Mouse (Mus musculus) kidney, adult 2 months (tissue): ENCODE data around the gene March11.

Experiments
- CTCF ChIP-seq: fragments of 200-500 bp; conservative IDR thresholded peaks from 2 replicates; pipeline ENCODE4 v1.5.1; 2011; ENCODE audit warnings: low read depth, mild to moderate bottlenecking, control low read depth, low read length, moderate library complexity, mixed read lengths; ENCODE audit not compliant: insufficient read depth, insufficient read length
- POLR2A ChIP-seq: fragments of 200-500 bp; IDR thresholded peaks from one replicate; pipeline ENCODE4 v1.6.1; 2011; ENCODE audit warnings: low read depth, low read length, control low read depth

DNA sequence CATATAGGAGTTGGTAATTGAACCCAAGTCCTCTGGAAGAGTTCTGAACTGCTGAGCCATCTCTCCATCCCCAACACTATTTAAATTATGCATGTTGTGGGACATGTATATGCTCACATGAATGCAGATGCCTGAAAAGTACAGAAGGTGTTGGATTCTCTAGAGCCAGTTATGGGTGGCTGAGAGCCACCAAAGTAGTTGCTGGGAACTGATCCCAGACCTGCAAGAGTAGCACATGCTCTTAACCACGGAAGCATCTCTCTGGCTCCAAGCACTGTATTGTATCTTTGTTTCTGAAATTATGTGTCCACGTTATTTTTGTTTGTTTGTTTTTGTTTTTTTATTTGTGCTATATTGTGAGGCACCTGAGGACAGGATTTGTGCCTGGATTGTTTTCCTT is 28.9 kb downstream of the March11 start:
- no peak for TF ChIP-seq POLR2A
- TF ChIP-seq CTCF, result no peak
